Mouse (Mus musculus) left cerebral cortex, adult 9 months (tissue): ENCODE measurements around the gene Gm15080.
"Not testable (repeated sequence)": the region's sequence is repeated elsewhere in the genome, so short reads cannot be mapped to it uniquely, and the experiment has no call there.

ENCODE experiments used
- DNase-seq, 2 experiments: peaks; one replicate each; pipeline ENCODE4 v3.0.0; 2022; ENCODE audit warnings: low spot score in 2 of 2

The Gm15080 gene

GRCm38 (mm10) chrX:147992693-147993092 is at the start of gene Gm15080:
Gene Gm15080, plus strand, starts transcription at chrX:147992993.
- DNase-seq, result not testable (repeated sequence)
